Mouse (Mus musculus) layer of hippocampus, adult 8-10 months (tissue): ENCODE data around the gene Amigo2. TPM values are rescaled to one million over a fixed set of nuclear protein-coding genes. Genes with fewer than 3 reads are reported as not detected.
"Not testable (repeated sequence)": the region's sequence is repeated elsewhere in the genome, so short reads cannot be mapped to it uniquely, and the experiment has no call there.

ENCODE experiments used
- DNase-seq, 2 experiments: peaks; one replicate each; pipeline ENCODE4 v3.0.0; 2022; ENCODE audit warnings: low spot score in 2 of 2
- total RNA-seq, 4 experiments: library from RNA; stranded (reverse); gene quantifications; 2 replicates each; pipeline ENCODE4 v1.2.4; 2022

Gene Amigo2
- total RNA-seq, 4 experiments from 2014 or later, result 18.3 to 26.9 (median 20.8) TPM

GRCm38 (mm10) chr15:97224003-97224402 lies 23.1 kb downstream of the Amigo2 start:
- DNase-seq, result no peak

- DNase-seq, result no peak
Observed at GRCm38 (mm10) chr15:97223431-97223830, 23.7 kb downstream of the Amigo2 start.

GRCm38 (mm10) chr15:97216843-97217242 lies 30.2 kb downstream of the Amigo2 start:
- no peak for DNase-seq

GRCm38 (mm10) chr15:97212501-97213477 lies 34.3 kb downstream of the Amigo2 start:
- no peak for DNase-seq

- DNase-seq, result not testable (repeated sequence)
Observed at GRCm38 (mm10) chr15:97209754-97210153, 37.3 kb downstream of the Amigo2 start.

GRCm38 (mm10) chr15:97206506-97206905 lies 40.6 kb downstream of the Amigo2 start:
- DNase-seq, result no peak

GRCm38 (mm10) chr15:97205776-97206175 lies 41.3 kb downstream of the Amigo2 start:
- DNase-seq, result no peak

GRCm38 (mm10) chr15:97204889-97205288 lies 42.2 kb downstream of the Amigo2 start:
- no peak for DNase-seq

GRCm38 (mm10) chr15:97196644-97197043 lies 50.4 kb downstream of the Amigo2 start:
- DNase-seq, result no peak

- peak; percentile 10 to 35 for DNase-seq
Observed at GRCm38 (mm10) chr15:97195628-97196027, 51.5 kb downstream of the Amigo2 start.

Other genes starting within 250 kb of the Amigo2 start
- 1 to 10 TPM in 1 of 4 experiments, under 1 TPM in 3; 0.49 to 1.0 (median 0.77) TPM for gene Slc38a4, start 191.3 kb downstream of the Amigo2 start, total RNA-seq
- gene Pced1b, start 180 bp downstream of the Amigo2 start, total RNA-seq, result 10 to 100 TPM in 3 of 4 experiments, 1 to 10 TPM in 1; 7.2 to 11.4 (median 10.5) TPM